Mouse (Mus musculus) left cerebral cortex, adult 11 months (tissue): Measurements from ENCODE around the gene Psmb7.

Experiments used
- DNase-seq: peaks from one replicate; pipeline ENCODE4 v3.0.0; 2022; ENCODE audit warnings: low spot score

Gene Psmb7

GRCm38 (mm10) chr2:38544982-38545381, 98.9 kb downstream of the Psmb7 start:
- DNase-seq = no peak

DNA sequence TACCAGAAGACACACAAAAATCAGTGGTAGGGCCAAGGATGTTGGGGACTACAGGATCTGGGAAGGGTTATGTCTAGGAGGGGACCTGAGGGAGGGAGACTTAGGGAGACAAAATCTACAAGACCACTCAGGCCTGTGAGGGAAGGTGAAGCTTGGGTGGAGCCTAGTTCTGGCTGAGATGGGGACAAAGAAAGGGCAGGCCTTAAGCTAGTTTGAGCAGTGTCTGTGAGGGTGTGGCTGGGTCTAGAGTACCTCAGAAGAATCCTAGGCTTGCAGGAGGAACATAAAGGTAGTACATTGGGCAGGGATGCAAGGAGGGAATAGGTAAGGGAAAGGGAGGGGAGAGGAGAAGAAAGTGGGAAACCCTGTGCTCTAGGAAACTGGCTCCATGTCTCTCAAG, 99.5 kb downstream of the Psmb7 start:
- no peak for DNase-seq

- no peak for DNase-seq
These were observed 100.7 kb downstream of the Psmb7 start for GRCm38 (mm10) chr2:38543158-38543557.

- DNase-seq = no peak
These were observed 101.5 kb downstream of the Psmb7 start for GRCm38 (mm10) chr2:38542366-38542765.

DNA sequence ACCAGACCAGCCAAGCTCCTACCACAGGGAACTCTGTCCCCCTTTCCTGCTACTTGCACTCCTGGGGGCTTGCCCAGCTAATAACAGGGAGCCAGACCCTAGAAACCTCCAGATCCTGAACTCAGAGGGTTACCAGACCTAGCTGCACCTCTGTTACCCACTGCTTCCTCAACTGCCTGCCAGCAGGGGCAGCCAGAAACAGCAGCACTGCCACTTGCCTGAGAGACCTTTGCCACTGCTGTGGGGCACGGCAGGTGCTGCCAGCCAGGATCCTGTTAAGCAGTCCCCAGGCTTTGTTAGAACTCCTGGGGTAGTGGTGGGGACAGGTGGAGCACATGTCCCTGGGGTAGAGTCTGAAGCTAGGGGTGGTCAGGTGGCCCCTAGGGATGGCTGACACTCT, 102.3 kb downstream of the Psmb7 start:
- DNase-seq = no peak

DNA sequence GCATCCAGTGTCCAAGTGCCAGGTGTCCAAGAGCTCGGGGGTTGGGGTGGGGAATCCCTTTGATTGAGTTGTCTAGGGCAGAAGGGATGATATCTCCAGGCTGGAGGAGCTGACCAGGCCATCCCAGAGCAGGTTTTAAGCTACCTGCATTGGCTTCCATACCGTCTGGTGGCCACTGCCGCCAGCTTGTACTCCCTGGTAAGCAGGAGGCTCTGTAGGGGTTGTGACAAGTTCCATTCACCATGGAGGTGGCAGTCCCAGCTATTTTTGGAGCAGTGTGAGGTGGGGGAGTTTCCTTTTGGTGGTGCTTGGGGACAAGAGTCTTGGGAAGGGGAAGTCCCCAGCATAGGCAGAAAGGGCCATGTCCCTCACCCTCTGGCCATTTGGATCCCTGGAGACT, 102.8 kb downstream of the Psmb7 start:
- no peak for DNase-seq

GRCm38 (mm10) chr2:38540666-38541065, 103.2 kb downstream of the Psmb7 start:
- no peak for DNase-seq

DNA sequence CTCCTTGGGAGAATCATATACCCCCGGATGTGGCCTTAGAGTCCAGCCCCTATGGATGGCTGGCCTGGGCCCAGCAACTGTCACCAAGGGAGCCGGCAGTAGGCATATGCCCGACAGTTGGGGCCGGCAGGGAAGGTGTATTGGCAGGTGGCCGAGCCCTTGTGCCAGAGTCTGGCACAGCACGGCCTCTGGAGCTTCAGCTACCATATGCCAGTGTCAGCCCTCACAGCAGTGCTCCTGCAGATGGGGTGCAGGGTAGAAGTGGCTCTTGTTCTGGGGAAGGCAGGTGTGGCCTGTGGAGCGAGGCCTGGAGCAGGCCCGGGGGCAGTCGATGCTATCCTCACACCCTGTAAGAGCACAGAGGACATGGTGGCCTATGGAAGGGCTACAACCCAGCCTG, 104.2 kb downstream of the Psmb7 start:
- no peak for DNase-seq
